Comparison of ENCODE assay signal across 15 mouse cellular contexts in genomic region chr8:116633470-116634150, GRCm38 (mm10).
DNase-seq lines count a peak whose midpoint lies in the region; ATAC-seq and TF ChIP-seq lines count a peak whose summit lies in the region.
"Had no signal": no experiment of that assay in that cellular context is flagged by ENCODE, and none has a peak within 500 bp of the region (broad histone marks: within the 10 kb centered on the region; RNA-seq: fewer than 3 reads in every experiment).

No protein-coding gene starts in this region.

- H3K27me3 ChIP-seq in midbrain, embryonic 11.5 days (ENCODE audit: control insufficient read depth, insufficient read depth, low read length), result no peaks in the 10 kb centered on the region
- no peaks in the 10 kb centered on the region for H3K27me3 ChIP-seq in midbrain, embryonic 14.5 days (ENCODE audit: control insufficient read depth, insufficient read depth, low read length)
- H3K27me3 ChIP-seq in thymus, adult 2 months (ENCODE audit: control insufficient read depth, insufficient read depth, low read length), result no peaks in the 10 kb centered on the region
- H3K27me3 ChIP-seq: midbrain, embryonic 13.5 days; neural tube, embryonic 13.5 days had no signal

- no peak overlapping the region for H3K27ac ChIP-seq in midbrain, embryonic 11.5 days (ENCODE audit: low read depth, low read length)
- no peak overlapping the region for H3K27ac ChIP-seq in midbrain, embryonic 14.5 days (replicated peaks; ENCODE audit: low read depth, low read length)
- H3K27ac ChIP-seq in thymus, adult 2 months (ENCODE audit: control insufficient read depth, insufficient read depth, low read length), result no peak overlapping the region
- H3K27ac ChIP-seq: heart, adult 2 months; limb, embryonic 10.5 days; midbrain, embryonic 13.5 days; neural tube, embryonic 13.5 days had no signal

- WGBS in midbrain, embryonic 11.5 days, result 78% methylated on average over 10 of the region's 10 CpGs
- WGBS in midbrain, embryonic 14.5 days, result 76% methylated on average over 10 of the region's 10 CpGs
- WGBS in thymus, adult 2 months, result 54% methylated on average over 10 of the region's 10 CpGs

- no peak for TF ChIP-seq CTCF in thymus, adult 2 months (IDR thresholded peaks at IDR 0.05; ENCODE audit: borderline replicate concordance, control insufficient read depth, extremely low read depth, insufficient read depth, low read length, poor library complexity)

- no peak for TF ChIP-seq POLR2A in thymus, adult 2 months (IDR thresholded peaks at IDR 0.05; ENCODE audit: control insufficient read depth, extremely low read depth, insufficient read depth, low read length, poor library complexity)

- H3K4me3 ChIP-seq in midbrain, embryonic 11.5 days (ENCODE audit: low read depth, low read length), result no peak overlapping the region
- H3K4me3 ChIP-seq in midbrain, embryonic 14.5 days (replicated peaks; ENCODE audit: low read depth, low read length), result no peak overlapping the region
- no peak overlapping the region for H3K4me3 ChIP-seq in thymus, adult 2 months (ENCODE audit: control insufficient read depth, insufficient read depth, low read length)
- H3K4me3 ChIP-seq: heart, adult 2 months; limb, embryonic 10.5 days; midbrain, embryonic 13.5 days; neural tube, embryonic 13.5 days had no signal

- DNase-seq in midbrain, embryonic 11.5 days (ENCODE audit: low spot score, missing footprints), result peak; percentile 2
- no peak for DNase-seq in midbrain, embryonic 14.5 days
- peak; percentile 85 for DNase-seq in cerebellum, adult 9-10 months
- no peak for DNase-seq in frontal cortex, adult 2 months (ENCODE audit: extremely low spot score in 1 of 2, low spot score in 1 of 2)
- no peak for DNase-seq in thymus, adult 2 months
- DNase-seq in urinary bladder, postnatal 10 days (ENCODE audit: low spot score), result no peak
- DNase-seq: adrenal gland, postnatal 36 days; lung, embryonic 14.5 days; retina, postnatal 1 day; thymus, postnatal 14 days had no signal

- ATAC-seq in midbrain, embryonic 11.5 days (ENCODE audit: low FRiP score), result no peak
- ATAC-seq in midbrain, embryonic 14.5 days (ENCODE audit: low FRiP score, low TSS enrichment), result no peak
- 0 out of 2 replicates have a peak, but pooled peaks have one; percentile 38 for ATAC-seq in monocyte, adult 5-6 weeks (replicated peaks; ENCODE audit: insufficient number of reproducible peaks, low FRiP score, low TSS enrichment, poor library complexity, severe bottlenecking)
- ATAC-seq: midbrain, embryonic 13.5 days had no signal

- no peaks in the 10 kb centered on the region for H3K4me1 ChIP-seq in midbrain, embryonic 11.5 days (ENCODE audit: control insufficient read depth, insufficient read depth, low read length)
- no peaks in the 10 kb centered on the region for H3K4me1 ChIP-seq in midbrain, embryonic 14.5 days (ENCODE audit: control insufficient read depth, insufficient read depth, low read length)
- peaks cover 50% of the 10 kb centered on the region for H3K4me1 ChIP-seq in thymus, adult 2 months (replicated peaks; ENCODE audit: control insufficient read depth, insufficient read depth, low read length)
- H3K4me1 ChIP-seq: limb, embryonic 10.5 days; midbrain, embryonic 13.5 days had no signal

- no peak overlapping the region for H3K9ac ChIP-seq in midbrain, embryonic 11.5 days (ENCODE audit: low read length)
- H3K9ac ChIP-seq in midbrain, embryonic 14.5 days (replicated peaks; ENCODE audit: low read length), result no peak overlapping the region
- H3K9ac ChIP-seq: lung, embryonic 14.5 days; midbrain, embryonic 13.5 days; neural tube, embryonic 13.5 days had no signal

- no peaks in the 10 kb centered on the region for H3K9me3 ChIP-seq in midbrain, embryonic 11.5 days (ENCODE audit: control insufficient read depth, low read length)
- no peaks in the 10 kb centered on the region for H3K9me3 ChIP-seq in midbrain, embryonic 14.5 days (ENCODE audit: control insufficient read depth, low read length)
- H3K9me3 ChIP-seq: limb, embryonic 10.5 days; midbrain, embryonic 13.5 days; neural tube, embryonic 13.5 days had no signal

- H3K36me3 ChIP-seq in midbrain, embryonic 11.5 days (ENCODE audit: control insufficient read depth, insufficient read depth, low read length), result no peaks in the 10 kb centered on the region
- H3K36me3 ChIP-seq in midbrain, embryonic 14.5 days (ENCODE audit: control insufficient read depth, insufficient read depth, low read length), result no peaks in the 10 kb centered on the region
- H3K36me3 ChIP-seq in thymus, adult 2 months (ENCODE audit: control insufficient read depth, insufficient read depth, low read length), result no peaks in the 10 kb centered on the region
- H3K36me3 ChIP-seq: limb, embryonic 10.5 days; midbrain, embryonic 13.5 days; neural tube, embryonic 13.5 days had no signal

- no peak overlapping the region for H3K4me2 ChIP-seq in midbrain, embryonic 11.5 days
- H3K4me2 ChIP-seq in midbrain, embryonic 14.5 days (ENCODE audit: low read length), result no peak overlapping the region
- H3K4me2 ChIP-seq: lung, embryonic 14.5 days; midbrain, embryonic 13.5 days; neural tube, embryonic 13.5 days had no signal

Comparison
In these comparisons a context has a peak if more than half of its experiments do, and no peak if none do; other contexts are left out.
1. DNase-seq: peak in midbrain, embryonic 11.5 days (single experiment) and cerebellum, adult 9-10 months (single experiment); none in midbrain, embryonic 14.5 days (single experiment), frontal cortex, adult 2 months (0 of 2), thymus, adult 2 months (single experiment) and urinary bladder, postnatal 10 days (single experiment).